Mouse (Mus musculus): ENCODE data around the gene Sertad1.

Gene Sertad1

DNA sequence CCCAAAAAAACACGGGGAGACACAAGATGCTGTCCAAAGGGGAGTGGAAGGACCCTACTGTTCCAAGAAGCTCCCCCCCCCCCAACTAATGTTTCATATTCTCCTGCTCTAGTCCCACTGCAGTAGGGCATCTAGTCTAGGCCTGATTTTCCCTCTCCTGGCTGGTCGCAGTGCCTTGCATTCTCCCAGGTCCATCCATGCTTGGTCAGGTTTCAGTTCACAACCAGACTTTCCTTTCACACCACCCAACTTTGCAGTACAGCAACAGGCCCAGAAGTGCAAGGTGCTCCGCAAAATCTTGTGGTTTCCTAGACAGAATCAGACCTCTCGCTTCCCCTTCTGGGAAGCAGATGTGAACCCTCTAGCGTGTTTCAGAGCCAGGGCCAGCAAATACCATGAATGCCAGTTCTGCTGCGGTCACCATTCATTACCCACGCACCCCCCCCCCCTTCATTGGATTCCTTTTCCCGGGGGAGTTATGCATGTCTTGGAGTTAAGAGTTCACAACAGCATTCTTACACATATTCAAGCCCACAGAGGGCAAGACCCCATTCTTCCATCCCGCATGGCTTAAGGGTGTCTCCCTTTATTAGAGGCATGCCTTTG is 20.2 kb downstream of the Sertad1 start:
- no peak for DNase-seq

DNA sequence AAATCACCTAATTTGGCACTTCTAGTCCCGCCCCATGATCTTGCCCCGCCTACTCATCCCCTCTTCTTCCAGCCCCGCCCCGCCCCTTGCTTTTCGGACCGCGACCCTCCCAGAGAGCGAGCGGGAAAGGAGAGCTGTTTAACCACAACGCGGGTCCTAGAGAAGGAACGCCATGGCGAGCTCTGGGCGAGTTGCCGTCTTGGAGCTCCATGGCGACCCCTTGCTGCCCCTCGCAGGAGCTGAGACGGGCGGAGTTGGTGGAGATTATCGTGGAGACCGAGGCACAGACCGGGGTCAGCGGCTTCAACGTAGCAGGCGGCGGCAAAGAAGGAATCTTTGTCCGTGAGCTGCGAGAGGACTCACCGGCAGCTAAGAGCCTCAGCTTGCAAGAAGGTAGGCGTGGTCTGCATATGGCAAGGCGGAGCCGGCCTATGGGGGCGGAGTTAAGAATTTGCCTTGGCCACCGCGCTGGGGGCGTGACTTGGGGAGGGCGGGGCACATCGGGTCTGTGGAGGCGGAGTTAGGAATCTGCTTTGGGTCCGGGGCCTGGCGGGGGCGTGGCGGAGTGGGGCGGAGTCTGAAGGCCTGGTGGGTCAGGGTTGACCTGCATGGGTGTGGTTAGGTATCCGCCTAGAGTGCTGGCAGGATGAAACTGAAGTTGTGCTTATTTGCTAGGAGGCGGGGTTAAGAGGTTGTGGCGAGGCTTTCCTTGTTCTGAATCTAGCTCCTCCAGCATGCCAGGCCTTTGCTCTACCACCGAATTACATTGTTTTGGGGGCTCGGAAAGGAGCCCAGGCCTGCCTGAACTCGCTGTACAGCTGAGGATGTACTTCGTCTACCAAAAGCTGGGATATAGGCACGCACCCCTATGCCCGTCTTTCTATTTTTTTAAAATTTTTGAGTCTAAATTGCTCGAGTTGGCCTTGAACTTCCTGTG is 21.3 kb downstream of the Sertad1 start:
- DNase-seq, result peak; percentile 89

DNA sequence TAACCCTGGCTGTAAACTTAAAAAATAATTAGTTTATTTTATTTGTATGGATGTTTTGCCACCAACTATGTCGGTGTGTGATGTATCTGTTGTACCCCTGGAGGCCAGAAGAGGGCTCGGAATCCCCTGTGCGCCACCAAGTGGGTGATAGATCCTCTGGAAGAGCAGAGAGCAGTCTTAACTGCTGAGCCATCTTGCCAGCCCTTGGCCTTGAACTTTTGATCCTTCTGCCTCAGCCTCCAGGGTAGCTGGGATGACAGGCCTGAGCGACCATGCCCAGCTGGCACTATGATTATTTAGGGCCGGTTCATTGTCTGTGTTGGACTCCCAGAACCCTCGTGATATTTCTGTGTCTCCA is 21.9 kb downstream of the Sertad1 start:
- DNase-seq, result peak; percentile 61

DNA sequence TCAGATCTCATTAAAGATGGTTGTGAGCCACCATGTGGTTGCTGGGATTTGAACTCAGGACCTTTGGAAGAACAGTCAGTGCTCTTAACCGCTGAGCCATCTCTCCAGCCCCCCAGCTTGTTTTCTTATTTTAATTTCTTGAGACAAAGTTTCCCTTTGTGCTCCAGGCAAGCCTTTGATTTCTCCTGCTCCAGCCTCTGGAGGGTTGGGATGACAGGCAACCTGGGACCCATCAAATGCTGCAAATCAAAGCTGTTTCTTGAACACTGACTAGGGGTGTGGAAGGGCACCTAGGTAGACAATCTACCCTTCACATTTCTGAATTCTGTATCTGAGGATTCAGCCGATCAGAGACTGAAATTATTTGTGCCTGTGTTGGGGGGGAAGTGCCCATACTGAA is 24.1 kb downstream of the Sertad1 start:
- no peak for DNase-seq

DNA sequence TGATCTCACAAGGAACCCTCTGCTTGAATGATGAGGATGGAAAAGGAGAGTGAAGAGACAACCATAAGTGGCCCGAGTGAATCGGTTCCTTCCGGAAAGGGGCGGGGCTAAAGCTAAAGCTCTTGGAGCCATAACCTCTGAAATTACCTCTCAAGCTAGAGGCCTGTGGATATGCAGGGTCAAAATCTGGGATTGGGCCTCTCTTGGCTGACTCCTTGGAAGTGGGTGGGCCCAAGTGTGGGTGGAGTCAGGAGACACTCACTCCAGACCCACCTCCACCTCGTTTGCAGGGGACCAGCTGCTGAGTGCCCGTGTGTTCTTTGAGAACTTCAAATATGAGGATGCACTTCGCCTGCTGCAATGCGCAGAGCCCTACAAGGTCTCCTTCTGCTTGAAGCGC is 28.3 kb downstream of the Sertad1 start:
- no peak for DNase-seq

DNA sequence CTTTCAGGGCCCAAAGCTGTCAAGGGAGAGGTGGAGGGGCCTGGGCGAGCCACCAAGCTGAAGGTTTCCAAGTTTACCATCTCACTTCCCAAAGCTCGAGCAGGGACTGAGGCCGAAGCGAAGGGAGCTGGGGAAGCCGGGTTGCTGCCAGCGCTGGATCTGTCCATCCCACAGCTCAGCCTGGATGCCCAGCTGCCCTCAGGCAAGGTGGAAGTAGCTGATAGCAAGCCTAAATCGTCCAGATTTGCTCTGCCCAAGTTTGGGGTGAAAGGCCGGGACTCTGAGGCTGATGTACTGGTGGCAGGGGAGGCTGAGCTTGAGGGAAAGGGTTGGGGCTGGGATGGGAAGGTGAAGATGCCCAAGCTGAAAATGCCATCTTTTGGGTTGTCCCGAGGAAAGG is 31.6 kb downstream of the Sertad1 start:
- no peak for DNase-seq

DNA sequence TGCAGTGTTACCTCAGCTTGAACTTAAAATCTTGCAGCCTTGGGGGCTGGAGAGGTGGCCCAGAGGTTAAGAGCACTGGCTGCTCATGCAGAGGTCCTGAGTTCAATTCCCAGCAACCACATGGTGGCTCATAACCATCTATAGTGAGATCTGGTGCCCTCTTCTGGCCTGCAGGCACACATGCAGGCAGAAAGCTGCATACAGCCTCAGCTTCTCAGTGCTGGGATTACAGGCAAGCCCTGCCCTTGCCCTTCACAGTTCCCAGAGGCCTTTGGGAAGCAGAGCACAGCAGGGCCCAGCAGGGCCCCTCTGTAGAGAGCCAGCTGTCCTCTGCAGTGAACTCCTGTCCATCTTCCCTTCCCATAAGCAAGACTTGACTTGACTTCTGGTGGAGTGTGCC is 33.4 kb downstream of the Sertad1 start:
- no peak for DNase-seq

DNA sequence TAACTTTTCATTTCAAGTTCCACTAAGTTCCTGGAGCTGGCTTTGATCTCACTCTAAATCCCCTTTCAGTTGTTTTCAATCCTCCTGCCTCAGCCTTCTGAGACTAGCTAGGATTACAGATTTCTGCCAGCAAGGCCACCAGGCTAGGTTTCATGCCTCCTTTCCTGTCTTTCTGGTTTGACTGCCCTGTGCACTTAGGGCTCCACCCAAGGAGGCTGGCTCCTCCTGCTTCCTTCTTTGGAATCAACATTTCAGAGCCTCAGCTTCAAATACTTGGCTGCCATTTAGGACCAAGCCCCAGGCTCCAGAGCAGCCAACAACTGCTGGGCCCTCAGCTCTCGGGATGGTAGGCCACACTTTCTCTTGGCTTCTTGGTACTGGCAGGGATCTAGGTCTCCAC is 33.9 kb downstream of the Sertad1 start:
- no peak for DNase-seq

DNA sequence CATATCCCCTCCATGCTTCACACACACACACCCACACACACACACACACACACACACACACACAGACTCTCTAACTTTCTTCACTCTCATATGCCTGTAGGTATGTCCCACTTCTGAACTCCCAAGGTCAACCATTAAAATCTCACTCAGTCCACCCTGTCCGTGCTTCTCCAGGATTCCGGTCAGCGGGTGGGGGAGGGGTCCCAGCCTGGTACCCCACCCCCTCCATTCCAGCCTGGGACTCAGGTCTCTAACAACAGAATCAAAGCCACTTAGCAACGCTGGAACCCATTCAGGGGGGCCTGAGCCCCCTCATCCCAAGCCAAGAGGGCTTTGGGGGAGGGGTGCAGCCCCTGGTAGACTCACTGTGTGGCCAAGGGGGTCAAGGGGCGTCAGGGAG is 36.3 kb downstream of the Sertad1 start, which contains the start of gene Hipk4:
Hipk4 (plus strand) TSS at position 301 of the 400 bp plus-strand sequence.
- no peak for DNase-seq

DNA sequence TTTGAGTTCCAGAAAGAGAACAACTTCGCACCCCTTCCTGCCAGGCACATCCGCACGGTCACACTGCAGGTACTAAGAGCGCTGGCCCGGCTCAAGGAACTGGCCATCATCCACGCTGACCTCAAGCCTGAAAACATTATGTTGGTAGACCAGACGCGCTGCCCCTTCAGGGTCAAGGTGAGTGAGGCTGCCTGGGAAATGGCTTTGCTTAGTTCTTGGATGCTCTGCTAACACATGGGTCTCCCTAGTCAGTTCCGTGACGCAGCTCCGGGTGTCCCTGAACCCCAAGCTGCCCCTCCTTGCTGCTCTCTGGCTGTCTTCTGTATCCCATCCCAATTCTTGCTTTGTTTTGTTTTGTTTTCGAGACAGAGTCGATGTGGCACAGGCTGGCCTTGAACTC is 37.1 kb downstream of the Sertad1 start:
- DNase-seq, result no peak

DNA sequence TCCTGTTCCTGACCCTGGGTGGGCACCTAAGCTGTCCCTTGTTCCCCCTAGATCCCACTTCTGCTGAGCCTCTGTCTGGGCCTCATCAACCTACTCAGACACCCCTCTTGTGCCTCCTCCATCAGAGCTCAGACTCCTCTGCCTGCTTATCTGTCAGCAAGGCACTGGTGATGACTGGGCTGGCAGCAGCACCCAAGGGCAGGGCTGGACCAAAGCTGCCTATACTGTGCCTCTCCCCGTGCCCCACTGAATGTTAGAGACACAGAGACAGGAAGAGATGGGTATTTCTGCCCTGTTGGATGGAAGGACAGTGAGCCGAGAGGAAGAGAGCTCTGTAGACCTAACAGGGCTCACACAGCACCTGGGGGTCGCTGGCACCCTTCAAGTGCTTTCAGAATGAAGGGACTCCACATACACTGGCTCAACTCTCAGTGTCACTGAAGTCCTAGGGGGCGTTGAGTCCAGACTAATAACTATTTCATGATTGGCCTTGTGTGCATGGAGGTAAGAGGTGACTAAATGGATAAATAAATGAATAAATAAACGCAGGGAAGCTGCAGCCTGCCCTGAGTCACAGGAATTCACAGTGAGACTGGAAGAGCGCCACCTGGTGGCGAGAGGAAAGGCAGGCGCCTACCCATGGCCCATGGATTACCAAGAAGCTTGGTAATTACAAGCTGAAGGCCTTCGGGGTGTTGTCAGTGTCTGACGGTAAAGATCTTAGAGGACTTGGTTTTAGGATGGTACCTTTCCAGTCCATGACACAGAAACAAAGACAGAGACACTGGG is 39.5 kb downstream of the Sertad1 start:
- peak; percentile 83 for DNase-seq

DNA sequence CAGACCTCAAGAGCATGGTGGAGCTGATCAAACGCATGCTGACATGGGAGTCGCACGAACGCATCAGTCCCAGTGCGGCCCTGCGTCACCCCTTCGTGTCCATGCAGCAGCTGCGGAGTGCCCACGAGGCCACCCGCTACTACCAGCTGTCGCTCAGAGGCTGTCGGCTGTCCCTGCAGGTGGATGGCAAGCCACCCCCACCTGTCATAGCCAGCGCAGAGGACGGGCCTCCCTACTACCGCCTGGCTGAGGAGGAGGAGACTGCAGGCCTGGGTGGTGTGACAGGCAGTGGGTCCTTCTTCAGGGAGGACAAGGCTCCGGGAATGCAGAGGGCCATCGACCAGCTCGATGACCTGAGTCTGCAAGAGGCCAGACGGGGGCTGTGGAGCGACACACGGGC is 42.4 kb downstream of the Sertad1 start:
- no peak for DNase-seq

DNA sequence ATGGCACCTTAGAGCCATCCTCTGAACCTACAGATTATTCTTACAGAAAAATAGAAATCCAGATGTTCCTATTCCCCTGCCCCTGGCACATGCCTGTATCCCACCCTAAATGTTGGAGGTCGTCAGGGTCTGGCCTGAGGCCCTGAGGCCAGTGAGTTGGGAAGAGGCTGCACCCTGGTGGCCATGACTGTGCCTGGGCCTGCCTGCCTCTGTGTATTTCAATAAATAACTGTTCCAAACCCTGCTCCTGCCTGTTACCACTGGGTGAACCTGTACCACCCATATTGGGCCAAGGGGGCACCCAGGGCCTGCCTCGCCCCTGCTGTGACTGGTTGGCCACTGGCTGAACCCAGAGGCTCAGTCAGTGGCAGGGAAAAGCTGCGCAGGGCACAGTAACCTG is 44.2 kb downstream of the Sertad1 start:
- no peak for DNase-seq

DNA sequence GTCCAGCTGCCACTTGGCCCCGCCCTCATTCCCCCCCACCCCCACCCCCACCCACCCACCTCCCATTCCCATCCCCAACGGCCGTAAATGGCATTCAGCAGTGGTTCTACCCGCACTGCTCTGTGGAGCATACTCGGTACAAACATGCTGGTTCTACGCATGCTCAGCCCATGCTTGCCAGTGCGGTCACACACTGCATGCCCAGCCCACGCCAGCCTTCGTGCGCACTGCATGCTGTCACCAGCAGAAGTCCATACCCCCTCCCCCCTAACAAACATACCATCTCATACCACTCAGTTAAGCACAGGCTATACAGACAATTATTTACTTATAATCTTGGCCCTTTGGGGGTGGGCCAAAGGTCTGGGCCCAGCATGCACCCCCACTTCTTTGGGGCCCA is 45.0 kb downstream of the Sertad1 start:
- no peak for DNase-seq

DNA sequence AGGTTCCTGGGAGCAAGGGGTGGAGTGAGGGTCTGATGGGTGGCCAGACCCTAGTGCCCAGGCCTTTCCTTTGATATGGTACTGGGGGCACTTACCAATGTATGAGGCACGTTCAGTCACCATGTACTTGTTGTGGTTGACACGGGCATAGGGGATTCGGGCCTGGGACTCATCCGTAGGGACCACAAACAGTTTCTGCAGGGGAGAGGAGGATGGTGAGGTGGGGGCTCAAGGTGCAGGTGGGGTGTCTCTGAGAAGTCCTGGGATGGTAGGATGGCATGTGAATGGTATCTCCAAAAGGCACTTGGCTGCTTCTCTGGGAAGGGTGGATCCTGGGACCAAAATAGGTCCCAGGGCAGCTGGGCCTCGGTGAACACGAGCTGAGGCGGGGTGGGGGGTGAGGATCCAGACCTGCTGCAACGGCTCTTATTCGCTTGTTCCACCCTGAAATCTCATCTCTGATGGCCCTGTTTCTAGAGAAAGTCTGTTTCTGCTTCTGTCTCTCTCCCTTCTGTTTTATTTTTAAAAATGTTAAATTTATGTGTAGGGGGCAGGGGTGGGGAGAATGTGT is 45.9 kb downstream of the Sertad1 start:
- DNase-seq, result no peak

DNA sequence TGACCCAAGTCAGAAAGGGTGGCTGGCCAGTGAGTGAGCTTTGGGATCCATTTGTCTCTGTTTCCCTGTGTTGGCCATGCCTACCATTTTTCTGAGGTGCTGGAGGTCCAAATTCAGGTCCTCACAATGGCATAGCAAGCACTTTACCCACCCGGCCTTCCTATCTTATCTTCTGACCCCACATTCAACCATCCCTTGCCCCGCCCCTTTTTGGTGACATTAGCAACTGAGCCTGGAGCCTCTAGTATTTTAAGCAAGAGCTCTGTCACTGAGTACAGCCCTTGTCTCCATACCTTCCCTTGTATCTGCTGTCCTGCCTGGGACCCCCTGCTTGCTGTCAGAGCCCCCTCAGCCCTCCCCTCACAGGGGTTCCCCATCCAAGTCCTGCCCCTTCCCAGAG is 48.7 kb downstream of the Sertad1 start:
- DNase-seq, result no peak

DNA sequence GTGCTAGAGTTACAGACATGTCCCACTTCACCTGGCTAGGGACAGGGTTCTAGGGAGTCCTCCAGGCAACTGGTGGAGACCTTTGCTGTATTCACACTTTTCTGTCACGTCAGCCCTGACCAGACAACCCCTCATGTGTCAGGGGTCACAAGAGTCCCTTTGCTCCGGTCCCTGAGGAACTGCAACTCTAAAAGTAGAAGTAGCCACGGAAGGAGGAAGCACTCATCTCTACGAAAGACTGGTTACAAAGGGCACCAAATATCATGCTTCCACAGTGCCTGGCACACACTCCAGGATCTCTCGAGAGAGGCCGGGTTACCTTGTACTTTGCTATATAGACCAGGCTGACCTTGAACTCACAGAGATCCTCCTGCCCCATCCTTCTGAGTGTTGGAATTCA is 49.9 kb downstream of the Sertad1 start:
- DNase-seq, result no peak

DNA sequence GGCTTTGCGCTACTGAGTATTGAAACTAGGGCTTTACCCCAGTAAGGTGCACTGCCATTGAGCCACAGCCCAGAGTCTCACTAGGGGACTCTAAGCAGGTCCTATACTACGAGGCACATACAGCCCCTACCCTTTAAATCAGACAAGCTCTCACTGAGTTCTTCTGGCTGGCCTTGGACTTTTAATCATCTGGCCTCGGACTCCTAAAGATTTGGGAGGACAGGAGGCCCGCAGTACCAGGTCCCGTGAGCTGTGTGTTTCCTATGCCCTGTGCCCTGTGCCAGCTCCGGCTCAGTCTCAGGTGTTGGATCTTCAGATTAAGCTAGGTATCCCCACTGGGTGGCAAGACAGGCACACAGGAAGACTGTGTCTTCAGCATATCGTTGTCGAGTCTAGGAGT is 51.3 kb downstream of the Sertad1 start:
- DNase-seq, result no peak

DNA sequence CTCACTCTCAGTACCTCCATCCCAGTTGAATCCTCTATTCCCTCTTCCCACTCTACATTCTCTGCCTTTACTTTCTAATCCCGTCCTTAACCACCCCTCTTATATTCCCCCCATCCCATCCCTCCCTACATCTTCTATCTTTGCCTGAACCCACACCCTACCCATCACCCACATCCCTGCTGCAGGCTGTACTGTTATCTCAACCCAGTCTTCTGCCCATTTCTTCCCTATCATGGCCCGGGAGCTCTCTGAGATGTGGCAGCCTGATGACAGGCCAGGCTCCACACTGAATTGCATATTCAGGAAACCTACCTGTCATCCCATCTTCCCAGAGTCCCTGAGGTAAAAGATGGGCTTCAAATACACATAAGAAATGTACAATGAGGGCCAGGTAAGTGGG is 52.1 kb downstream of the Sertad1 start:
- DNase-seq, result no peak
